Mouse (Mus musculus): Measurements from ENCODE around the gene Adra1d.

The Adra1d gene

GRCm38 (mm10) chr2:131561891-131562585, at the start of gene Adra1d:
Adra1d (minus strand) TSS chr2:131562283.
- no peak for DNase-seq

- DNase-seq: no peak
Measured at GRCm38 (mm10) chr2:131601881-131602280, 39.8 kb upstream of the Adra1d start.

GRCm38 (mm10) chr2:131594871-131595270, 32.8 kb upstream of the Adra1d start:
- DNase-seq: no peak

- DNase-seq: no peak
Measured at GRCm38 (mm10) chr2:131587521-131587920, 25.4 kb upstream of the Adra1d start.

- no peak for DNase-seq
Measured at GRCm38 (mm10) chr2:131581506-131581905, 19.4 kb upstream of the Adra1d start.

- no peak for DNase-seq
Measured at GRCm38 (mm10) chr2:131562586-131563122, 571 bp upstream of the Adra1d start.

GRCm38 (mm10) chr2:131561344-131561870, 676 bp downstream of the Adra1d start:
- no peak for DNase-seq

GRCm38 (mm10) chr2:131560205-131560919, 1.7 kb downstream of the Adra1d start:
- no peak for DNase-seq

- no peak for DNase-seq
Measured at GRCm38 (mm10) chr2:131557896-131558295, 4.2 kb downstream of the Adra1d start.

- DNase-seq: no peak
Measured at GRCm38 (mm10) chr2:131552736-131553400, 9.2 kb downstream of the Adra1d start.

- no peak for DNase-seq
Measured at GRCm38 (mm10) chr2:131551701-131552620, 10.1 kb downstream of the Adra1d start.

- no peak for DNase-seq
Measured at GRCm38 (mm10) chr2:131550906-131551305, 11.2 kb downstream of the Adra1d start.

- no peak for DNase-seq
Measured at GRCm38 (mm10) chr2:131550474-131550873, 11.6 kb downstream of the Adra1d start.

GRCm38 (mm10) chr2:131549090-131549489, 13.0 kb downstream of the Adra1d start:
- no peak for DNase-seq

- no peak for DNase-seq
Measured at GRCm38 (mm10) chr2:131548330-131548729, 13.8 kb downstream of the Adra1d start.

- DNase-seq: no peak
Measured at GRCm38 (mm10) chr2:131546745-131547408, 15.2 kb downstream of the Adra1d start.

GRCm38 (mm10) chr2:131546308-131546700, 15.8 kb downstream of the Adra1d start:
- peak in 1 of 2 experiments; percentile 17 for DNase-seq

- DNase-seq: peak; percentile 49 to 56
Measured at GRCm38 (mm10) chr2:131545386-131546307, 16.4 kb downstream of the Adra1d start.

- no peak for DNase-seq
Measured at GRCm38 (mm10) chr2:131542531-131542930, 19.6 kb downstream of the Adra1d start.

- DNase-seq: no peak
Measured at GRCm38 (mm10) chr2:131541686-131542085, 20.4 kb downstream of the Adra1d start.
